Mouse (Mus musculus): ENCODE data around the gene Aph1b. TPM values are rescaled to one million over a fixed set of nuclear protein-coding genes. Genes with fewer than 3 reads are reported as not detected.

Aph1b gene
- total RNA-seq, 2 experiments from 2014 or later = 6.1 to 6.2 TPM

DNA sequence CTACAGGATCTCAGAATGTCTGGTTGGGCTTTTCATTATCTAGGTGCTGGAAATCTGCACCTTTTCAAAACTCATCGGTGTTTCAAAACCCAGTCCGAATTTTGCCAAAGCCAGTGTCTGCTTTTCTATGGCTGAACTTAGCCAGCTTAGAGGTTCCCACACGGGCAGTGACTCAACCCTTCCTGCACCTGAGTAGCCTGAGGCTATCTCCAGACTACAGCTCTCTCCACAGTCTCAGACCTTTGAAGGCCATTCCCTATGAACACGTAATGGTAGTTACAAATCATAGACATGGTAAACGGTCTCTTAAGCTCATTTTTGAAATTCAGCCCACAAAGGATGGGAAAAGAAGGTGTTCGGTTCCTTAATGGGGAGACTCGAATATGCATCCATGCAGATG lies 55.8 kb downstream of the Aph1b start:
- no peak for DNase-seq

GRCm38 (mm10) chr9:66736551-66736950 lies 58.7 kb downstream of the Aph1b start:
- DNase-seq = no peak

GRCm38 (mm10) chr9:66736016-66736415 lies 59.3 kb downstream of the Aph1b start:
- no peak for DNase-seq

DNA sequence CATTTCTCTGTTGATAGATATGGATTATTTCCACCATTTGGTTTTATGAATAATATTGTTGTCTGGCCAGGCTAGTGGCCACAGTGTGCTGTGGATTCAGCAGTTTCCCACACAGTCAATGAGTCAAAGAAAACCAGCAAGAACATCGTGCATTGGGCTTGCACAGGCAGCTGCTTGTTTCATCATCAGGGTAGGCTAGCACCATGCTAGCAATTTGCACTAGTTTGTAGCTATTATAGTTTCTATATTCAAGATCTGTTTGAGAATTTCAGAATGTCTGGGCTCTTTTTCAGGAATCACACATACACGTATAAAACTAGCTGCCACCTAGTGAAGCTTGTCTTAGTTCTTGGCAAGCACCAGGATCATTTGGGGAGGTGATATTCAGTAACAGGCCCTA lies 60.2 kb downstream of the Aph1b start:
- DNase-seq = no peak

DNA sequence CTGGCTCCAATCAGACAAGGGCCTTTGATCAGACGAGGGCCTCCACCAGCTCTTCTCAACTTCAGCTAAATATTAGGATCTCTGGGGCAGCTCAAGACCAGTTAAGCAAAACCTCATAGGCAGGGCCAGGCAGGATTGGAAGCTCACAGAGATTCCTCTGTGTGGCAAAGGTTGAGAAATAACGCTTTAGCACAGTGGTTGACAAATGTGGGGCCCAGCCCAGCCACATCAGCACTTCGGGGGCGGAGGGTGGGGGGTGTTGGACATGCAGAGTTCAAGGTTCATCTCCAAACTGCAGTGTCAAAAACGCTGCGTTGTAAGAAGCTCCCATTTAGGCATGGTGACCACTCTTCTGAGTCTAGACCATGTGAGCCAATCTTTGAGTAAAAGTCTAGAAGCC lies 60.7 kb downstream of the Aph1b start:
- DNase-seq = no peak

- peak; percentile 38 for DNase-seq
These were observed 62.2 kb downstream of the Aph1b start for GRCm38 (mm10) chr9:66732791-66733691.

DNA sequence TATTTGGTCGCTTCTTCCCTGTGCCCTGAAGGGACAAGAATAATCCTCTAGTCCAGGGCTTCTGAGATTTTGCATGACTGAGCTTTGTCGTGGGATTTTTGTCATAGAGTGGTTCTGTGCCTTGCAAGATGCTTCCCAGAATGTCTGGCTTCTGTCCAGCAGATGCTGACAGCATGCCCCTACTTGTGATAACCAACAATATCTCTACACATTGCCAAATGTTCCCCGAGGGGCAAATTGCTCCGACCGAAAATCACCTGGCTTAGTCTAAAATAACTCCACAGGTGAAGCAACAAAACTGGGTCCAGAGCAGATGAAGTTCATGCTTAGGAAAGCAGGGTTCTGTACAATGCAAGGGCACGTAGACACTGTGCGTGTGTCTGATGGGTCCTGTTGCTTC lies 64.0 kb downstream of the Aph1b start:
- DNase-seq = no peak

GRCm38 (mm10) chr9:66730556-66730955 lies 64.7 kb downstream of the Aph1b start:
- DNase-seq = no peak

DNA sequence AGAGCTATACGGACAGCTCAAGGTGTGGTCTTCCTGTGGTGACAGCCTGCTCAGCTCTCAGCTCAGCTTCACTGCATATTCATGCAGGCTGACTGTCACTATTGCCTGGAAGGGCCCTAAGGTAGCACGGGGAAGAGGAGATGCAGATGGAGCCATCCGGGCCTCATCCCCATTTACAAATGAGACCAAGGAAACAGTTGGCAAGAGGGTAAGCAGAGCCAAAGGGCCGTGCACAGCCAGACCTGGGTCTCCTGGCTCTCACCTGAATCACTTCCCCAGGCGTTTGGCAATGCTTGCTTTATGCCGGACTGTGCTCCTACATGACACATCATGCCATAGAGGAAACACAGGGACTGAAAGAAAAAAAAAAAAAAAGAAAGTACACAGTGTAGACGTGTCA lies 68.0 kb downstream of the Aph1b start:
- DNase-seq = no peak

GRCm38 (mm10) chr9:66725591-66725990 lies 69.7 kb downstream of the Aph1b start:
- no peak for DNase-seq

Other genes starting within 250 kb of the Aph1b start
- gene Usp3, start 202.3 kb downstream of the Aph1b start, total RNA-seq (2021) = 10 to 100 TPM; 45.8 to 48.5 TPM
- under 1 TPM; 0.19 to 0.20 TPM for gene Car12, start 81.8 kb downstream of the Aph1b start, total RNA-seq (2021)
- gene Gm10647, start 1.5 kb upstream of the Aph1b start, total RNA-seq (2021) = under 1 TPM; 0.20 to 0.38 TPM
- gene Aph1c, start 39.2 kb upstream of the Aph1b start, total RNA-seq (2021) = 1 to 10 TPM; 1.2 to 1.8 TPM
- 10 to 100 TPM; 17.8 to 18.5 TPM for gene Rab8b, start 124.2 kb upstream of the Aph1b start, total RNA-seq (2021)
- 100 to 1,000 TPM; 253 to 256 TPM for gene Rps27l, start 150.6 kb upstream of the Aph1b start, total RNA-seq (2021)
- gene Lactb, start 180.0 kb upstream of the Aph1b start, total RNA-seq (2021) = 10 to 100 TPM; 20.9 to 21.6 TPM